Mouse (Mus musculus): ENCODE measurements around the gene Nubpl. TPM values are rescaled to one million over a fixed set of nuclear protein-coding genes. Genes with fewer than 3 reads are reported as not detected.
"Not testable (repeated sequence)": the region's sequence is repeated elsewhere in the genome, so short reads cannot be mapped to it uniquely, and the experiment has no call there.

Nubpl gene
- polyA plus RNA-seq (2014; fragmentation: Nextera tagmentation; extraction: Ambion mirVana): 16.5 and 17.8 TPM in 2 replicates

- no peaks in the 10 kb centered on the region for H3K36me3 ChIP-seq (ENCODE audit: control insufficient read depth, insufficient read depth, low read length)
- H3K4me3 ChIP-seq (ENCODE audit: low read depth, low read length): peak within 1 kb of the TSS; percentile 91
- no peaks in the 10 kb centered on the region for H3K4me1 ChIP-seq (ENCODE audit: control insufficient read depth, insufficient read depth, low read length)
- H3K9ac ChIP-seq (ENCODE audit: low read length): peak within 1 kb of the TSS; percentile 91
- no peak within 1 kb of the TSS for H3K27ac ChIP-seq (replicated peaks; ENCODE audit: low read depth, low read length)
- H3K9me3 ChIP-seq (ENCODE audit: control insufficient read depth, low read length): no peaks in the 10 kb centered on the region
- peak; percentile 94 for ATAC-seq (ENCODE audit: insufficient number of reproducible peaks, low FRiP score, low TSS enrichment, low read depth)
- no peaks in the 10 kb centered on the region for H3K27me3 ChIP-seq (ENCODE audit: control insufficient read depth, insufficient read depth, low read length)
- DNase-seq (ENCODE audit: low spot score): peak; percentile 98
- 0% methylated on average over 32 of the region's 32 CpGs for WGBS
- H3K4me2 ChIP-seq (ENCODE audit: low read depth, severe bottlenecking): peak within 1 kb of the TSS; percentile 51
These were observed at the start of gene Nubpl for GRCm38 (mm10) chr12:52097650-52098070. Nubpl (plus strand) TSS chr12:52097737.

DNA sequence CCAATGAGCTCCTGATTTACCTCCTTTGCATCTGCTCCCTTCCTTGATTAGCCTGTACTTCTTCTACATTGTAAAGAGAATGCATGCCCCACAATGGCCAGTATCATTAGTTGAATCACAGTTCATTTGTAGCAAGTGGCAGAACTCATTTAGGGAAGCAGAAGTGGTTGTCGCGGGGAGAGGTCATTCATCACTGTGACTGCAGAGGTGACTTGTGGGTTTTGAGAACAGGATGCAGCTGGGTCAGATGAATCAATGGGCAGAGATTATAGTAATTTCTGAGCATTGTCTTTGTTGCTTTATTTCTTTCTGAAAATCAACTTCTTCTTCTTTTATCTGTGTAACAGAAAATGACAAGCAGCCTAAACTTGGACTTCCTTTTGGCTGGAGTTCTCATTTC lies 48.2 kb upstream of the Nubpl start:
- Histone ChIP-seq H3K4me2 (ENCODE audit: low read depth, severe bottlenecking) (no peak overlapping the region), H3K27me3 (ENCODE audit: control insufficient read depth, insufficient read depth, low read length) (no peaks in the 10 kb centered on the region), H3K27ac (replicated peaks; ENCODE audit: low read depth, low read length) (no peak overlapping the region), H3K36me3 (ENCODE audit: control insufficient read depth, insufficient read depth, low read length) (no peaks in the 10 kb centered on the region), H3K4me3 (ENCODE audit: low read depth, low read length) (no peak overlapping the region), H3K9ac (ENCODE audit: low read length) (no peak overlapping the region), H3K9me3 (ENCODE audit: control insufficient read depth, low read length) (no peaks in the 10 kb centered on the region), H3K4me1 (ENCODE audit: control insufficient read depth, insufficient read depth, low read length) (no peaks in the 10 kb centered on the region)
- DNase-seq (ENCODE audit: low spot score): no peak
- 54% methylated on average over 2 of the region's 2 CpGs for WGBS
- ATAC-seq (ENCODE audit: insufficient number of reproducible peaks, low FRiP score, low TSS enrichment, low read depth): no peak

- DNase-seq (ENCODE audit: low spot score); H3K9me3 ChIP-seq (ENCODE audit: control insufficient read depth, low read length); H3K27ac ChIP-seq (replicated peaks; ENCODE audit: low read depth, low read length); ATAC-seq (ENCODE audit: insufficient number of reproducible peaks, low FRiP score, low TSS enrichment, low read depth); H3K27me3 ChIP-seq (ENCODE audit: control insufficient read depth, insufficient read depth, low read length); H3K4me2 ChIP-seq (ENCODE audit: low read depth, severe bottlenecking); H3K36me3 ChIP-seq (ENCODE audit: control insufficient read depth, insufficient read depth, low read length); H3K4me1 ChIP-seq (ENCODE audit: control insufficient read depth, insufficient read depth, low read length); H3K9ac ChIP-seq (ENCODE audit: low read length); H3K4me3 ChIP-seq (ENCODE audit: low read depth, low read length): not testable (repeated sequence)
- WGBS: 0% methylated on average over 1 of the region's 3 CpGs
These were observed 18.2 kb upstream of the Nubpl start for GRCm38 (mm10) chr12:52079296-52079695.

- H3K9me3 ChIP-seq (ENCODE audit: control insufficient read depth, low read length): no peaks in the 10 kb centered on the region
- H3K4me1 ChIP-seq (ENCODE audit: control insufficient read depth, insufficient read depth, low read length): no peaks in the 10 kb centered on the region
- ATAC-seq (ENCODE audit: insufficient number of reproducible peaks, low FRiP score, low TSS enrichment, low read depth): no peak; the same call in 1 of the 2 replicates
- H3K4me2 ChIP-seq (ENCODE audit: low read depth, severe bottlenecking): no peak overlapping the region
- H3K27ac ChIP-seq (replicated peaks; ENCODE audit: low read depth, low read length): no peak overlapping the region
- H3K9ac ChIP-seq (ENCODE audit: low read length): no peak overlapping the region
- 73% methylated on average over 13 of the region's 13 CpGs for WGBS
- DNase-seq (ENCODE audit: low spot score): no peak
- no peaks in the 10 kb centered on the region for H3K27me3 ChIP-seq (ENCODE audit: control insufficient read depth, insufficient read depth, low read length)
- no peaks in the 10 kb centered on the region for H3K36me3 ChIP-seq (ENCODE audit: control insufficient read depth, insufficient read depth, low read length)
- peak overlapping the region; percentile 91 for H3K4me3 ChIP-seq (ENCODE audit: low read depth, low read length)
These were observed 388 bp upstream of the Nubpl start for GRCm38 (mm10) chr12:52097049-52097649.

DNA sequence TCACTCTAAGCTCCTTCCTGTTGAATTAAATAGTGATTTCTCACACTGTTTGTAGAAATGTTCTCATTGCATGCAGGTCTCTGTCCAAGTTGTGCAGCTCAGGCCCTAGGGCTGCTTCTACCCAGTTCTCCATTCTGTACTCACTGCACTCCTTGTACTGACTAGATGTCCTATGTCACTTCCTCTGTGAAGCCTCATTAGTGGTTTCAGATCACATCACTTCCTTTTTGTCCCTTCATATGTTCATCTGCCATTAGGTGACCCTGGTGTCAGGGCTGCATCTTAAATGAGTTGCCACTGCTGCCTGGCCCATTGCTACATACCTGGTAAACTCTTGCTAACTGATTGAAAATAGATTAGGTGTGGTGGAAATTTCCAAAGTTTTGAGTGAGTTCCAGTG lies 22.7 kb downstream of the Nubpl start:
- ATAC-seq (ENCODE audit: insufficient number of reproducible peaks, low FRiP score, low TSS enrichment, low read depth) (no peak), DNase-seq (ENCODE audit: low spot score) (no peak)
- Histone ChIP-seq H3K36me3 (ENCODE audit: control insufficient read depth, insufficient read depth, low read length) (no peaks in the 10 kb centered on the region), H3K9me3 (ENCODE audit: control insufficient read depth, low read length) (no peaks in the 10 kb centered on the region), H3K9ac (ENCODE audit: low read length) (no peak overlapping the region), H3K27me3 (ENCODE audit: control insufficient read depth, insufficient read depth, low read length) (no peaks in the 10 kb centered on the region), H3K4me3 (ENCODE audit: low read depth, low read length) (no peak overlapping the region), H3K4me2 (ENCODE audit: low read depth, severe bottlenecking) (no peak overlapping the region), H3K4me1 (ENCODE audit: control insufficient read depth, insufficient read depth, low read length) (no peaks in the 10 kb centered on the region), H3K27ac (replicated peaks; ENCODE audit: low read depth, low read length) (no peak overlapping the region)

DNA sequence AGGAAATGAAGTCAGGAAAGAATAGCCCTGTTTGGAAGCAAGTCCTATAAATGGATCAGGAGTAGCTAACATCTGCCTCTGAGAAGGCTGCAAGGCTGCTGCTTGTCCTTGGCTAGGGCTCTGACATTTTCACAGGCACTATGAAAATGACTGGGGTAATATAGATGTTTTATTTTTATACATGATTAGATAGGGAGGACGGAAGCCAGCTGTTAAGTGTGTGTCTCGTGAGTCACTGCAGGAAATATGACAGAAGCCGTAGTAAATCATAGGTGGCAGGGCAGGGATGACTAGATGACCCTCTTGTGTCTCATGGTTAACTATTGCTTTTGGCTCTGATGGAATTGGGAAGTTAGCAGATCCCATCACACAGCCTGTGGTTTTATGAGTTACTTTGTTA lies 28.9 kb downstream of the Nubpl start:
- ATAC-seq (ENCODE audit: insufficient number of reproducible peaks, low FRiP score, low TSS enrichment, low read depth) (no peak), DNase-seq (ENCODE audit: low spot score) (no peak)
- no peaks in the 10 kb centered on the region for H3K4me1 ChIP-seq (ENCODE audit: control insufficient read depth, insufficient read depth, low read length)
- no peak overlapping the region for H3K9ac ChIP-seq (ENCODE audit: low read length)
- 61% methylated on average over 3 of the region's 3 CpGs for WGBS
- no peaks in the 10 kb centered on the region for H3K36me3 ChIP-seq (ENCODE audit: control insufficient read depth, insufficient read depth, low read length)
- no peaks in the 10 kb centered on the region for H3K9me3 ChIP-seq (ENCODE audit: control insufficient read depth, low read length)
- H3K27me3 ChIP-seq (ENCODE audit: control insufficient read depth, insufficient read depth, low read length): no peaks in the 10 kb centered on the region
- H3K27ac ChIP-seq (replicated peaks; ENCODE audit: low read depth, low read length): no peak overlapping the region
- no peak overlapping the region for H3K4me2 ChIP-seq (ENCODE audit: low read depth, severe bottlenecking)
- H3K4me3 ChIP-seq (ENCODE audit: low read depth, low read length): no peak overlapping the region

DNA sequence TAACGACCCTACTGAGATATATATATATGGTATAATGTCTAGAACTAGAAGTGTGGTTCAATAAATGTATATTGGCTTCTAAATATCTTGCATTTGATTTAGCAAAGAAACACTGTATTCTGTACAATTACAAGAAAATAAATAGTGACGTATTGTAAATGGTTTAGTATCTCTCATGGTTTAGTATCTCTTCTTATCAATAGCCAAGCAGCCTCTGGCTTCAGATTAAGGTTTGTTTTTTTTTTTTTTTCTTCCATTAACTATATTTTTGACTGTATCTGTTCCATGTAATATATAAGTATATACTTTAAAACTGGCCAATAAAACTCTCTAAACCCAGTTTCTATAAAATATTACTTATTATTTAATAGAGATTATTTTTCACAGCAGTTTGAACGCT lies 31.5 kb downstream of the Nubpl start:
- Histone ChIP-seq H3K9ac (ENCODE audit: low read length) (no peak overlapping the region), H3K27me3 (ENCODE audit: control insufficient read depth, insufficient read depth, low read length) (no peaks in the 10 kb centered on the region), H3K27ac (replicated peaks; ENCODE audit: low read depth, low read length) (no peak overlapping the region), H3K4me3 (ENCODE audit: low read depth, low read length) (no peak overlapping the region), H3K4me2 (ENCODE audit: low read depth, severe bottlenecking) (no peak overlapping the region), H3K9me3 (ENCODE audit: control insufficient read depth, low read length) (no peaks in the 10 kb centered on the region), H3K4me1 (ENCODE audit: control insufficient read depth, insufficient read depth, low read length) (0 out of 2 replicates have a peak, but pooled peaks cover 3% of the 10 kb centered on the region), H3K36me3 (ENCODE audit: control insufficient read depth, insufficient read depth, low read length) (no peaks in the 10 kb centered on the region)
- 93% methylated on average over 3 of the region's 3 CpGs for WGBS
- DNase-seq (ENCODE audit: low spot score) (no peak), ATAC-seq (ENCODE audit: insufficient number of reproducible peaks, low FRiP score, low TSS enrichment, low read depth) (no peak)

- Histone ChIP-seq H3K9me3 (ENCODE audit: control insufficient read depth, low read length) (no peaks in the 10 kb centered on the region), H3K27me3 (ENCODE audit: control insufficient read depth, insufficient read depth, low read length) (no peaks in the 10 kb centered on the region), H3K9ac (ENCODE audit: low read length) (no peak overlapping the region), H3K36me3 (ENCODE audit: control insufficient read depth, insufficient read depth, low read length) (no peaks in the 10 kb centered on the region), H3K4me1 (ENCODE audit: control insufficient read depth, insufficient read depth, low read length) (0 out of 2 replicates have a peak, but pooled peaks cover 3% of the 10 kb centered on the region), H3K4me3 (ENCODE audit: low read depth, low read length) (no peak overlapping the region), H3K4me2 (ENCODE audit: low read depth, severe bottlenecking) (no peak overlapping the region), H3K27ac (replicated peaks; ENCODE audit: low read depth, low read length) (no peak overlapping the region)
- WGBS: 5% methylated on average over 10 of the region's 10 CpGs
- ATAC-seq (ENCODE audit: insufficient number of reproducible peaks, low FRiP score, low TSS enrichment, low read depth) (no peak), DNase-seq (ENCODE audit: low spot score) (peak; percentile 38)
These were observed 34.7 kb downstream of the Nubpl start for GRCm38 (mm10) chr12:52132256-52132655.

DNA sequence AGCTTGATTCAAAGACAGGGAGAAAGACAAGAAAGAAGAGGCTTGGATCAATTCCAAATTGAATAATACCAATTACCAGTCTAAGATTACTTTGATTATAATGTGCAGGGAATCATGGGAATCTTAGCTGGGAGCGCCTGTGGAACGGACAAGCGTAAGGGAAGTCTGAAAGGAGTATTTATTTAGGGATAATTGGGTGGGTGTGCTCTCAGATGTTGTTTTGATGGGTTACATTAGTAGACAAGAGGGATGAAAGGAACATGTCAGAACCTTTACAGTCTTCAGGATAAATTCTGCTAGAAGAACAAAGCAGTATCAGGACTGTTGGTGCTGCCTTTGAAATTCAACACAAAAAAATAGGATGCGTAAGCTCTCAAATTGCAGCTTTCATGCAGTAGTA lies 40.8 kb downstream of the Nubpl start:
- Histone ChIP-seq H3K9me3 (ENCODE audit: control insufficient read depth, low read length) (no peaks in the 10 kb centered on the region), H3K4me1 (ENCODE audit: control insufficient read depth, insufficient read depth, low read length) (no peaks in the 10 kb centered on the region), H3K27me3 (ENCODE audit: control insufficient read depth, insufficient read depth, low read length) (no peaks in the 10 kb centered on the region), H3K4me3 (ENCODE audit: low read depth, low read length) (no peak overlapping the region), H3K27ac (replicated peaks; ENCODE audit: low read depth, low read length) (no peak overlapping the region), H3K9ac (ENCODE audit: low read length) (no peak overlapping the region), H3K36me3 (ENCODE audit: control insufficient read depth, insufficient read depth, low read length) (no peaks in the 10 kb centered on the region), H3K4me2 (ENCODE audit: low read depth, severe bottlenecking) (no peak overlapping the region)
- WGBS: 84% methylated on average over 4 of the region's 4 CpGs
- no peak for DNase-seq (ENCODE audit: low spot score)
- no peak for ATAC-seq (ENCODE audit: insufficient number of reproducible peaks, low FRiP score, low TSS enrichment, low read depth)

All from limb, embryonic 11.5 days (tissue).